Mouse (Mus musculus): ENCODE results near the gene Pde4d.

Gene Pde4d

DNA sequence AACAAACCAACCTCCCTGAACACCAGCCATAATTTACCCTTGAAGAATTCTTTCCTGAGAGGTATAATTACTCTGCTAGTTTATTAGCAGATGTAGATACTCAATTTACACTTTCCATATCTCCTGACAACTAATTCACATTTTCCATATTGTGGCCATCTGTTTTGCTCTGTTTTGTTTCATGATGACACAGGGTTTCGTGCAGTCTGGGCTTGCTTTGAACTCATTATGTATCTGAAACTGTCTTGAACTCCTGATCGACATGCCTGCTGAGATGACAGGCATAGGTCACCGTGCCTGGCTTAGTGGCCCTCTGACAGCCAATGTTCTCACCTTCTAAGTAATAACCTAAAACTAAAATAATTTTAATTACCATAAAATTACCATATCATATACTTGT, 672.1 kb downstream of the Pde4d start:
- in situ Hi-C loops (cut with MboI; ENCODE audit: unreplicated experiment in 2 of 2), result no loop called here

DNA sequence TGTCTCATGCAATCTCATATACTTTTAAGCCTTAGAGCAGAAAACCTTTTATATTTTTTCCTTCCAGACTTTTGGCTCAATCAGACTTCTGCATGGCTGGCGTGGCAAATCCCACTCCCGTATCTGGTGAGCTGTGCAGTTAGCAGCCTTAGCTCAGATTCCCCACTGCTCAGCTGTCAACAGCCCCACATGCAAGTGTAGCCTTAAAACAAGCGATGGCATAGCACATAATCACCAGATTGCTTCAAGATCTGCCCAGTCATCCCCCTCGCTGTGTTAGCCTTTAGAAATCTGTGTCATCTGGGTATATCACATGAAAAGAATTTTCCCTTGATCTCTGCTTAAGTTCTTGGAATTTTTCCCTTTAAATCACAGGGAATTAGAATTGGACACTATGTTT, 686.7 kb downstream of the Pde4d start:
- in situ Hi-C loops (cut with MboI; ENCODE audit: unreplicated experiment in 2 of 2), result no loop called here

DNA sequence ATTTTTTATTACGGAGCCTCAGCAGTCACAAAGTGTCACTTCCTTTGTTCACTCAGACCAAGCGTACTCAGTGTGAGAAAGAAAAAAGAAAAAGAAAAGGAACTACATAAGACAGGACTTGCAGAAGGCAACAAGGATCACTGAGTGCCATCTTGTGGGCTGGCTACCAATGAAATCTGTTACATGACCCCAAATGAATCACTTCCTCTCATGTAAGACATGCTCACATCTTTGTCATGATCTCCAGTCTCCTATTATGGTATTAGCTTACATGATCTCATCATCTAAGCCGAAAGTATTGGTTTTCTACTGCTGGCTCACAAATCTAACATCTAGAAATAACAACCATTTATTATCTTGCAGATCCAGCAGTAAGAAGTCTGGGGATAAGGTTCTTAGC, 709.0 kb downstream of the Pde4d start:
- in situ Hi-C loops (cut with MboI; ENCODE audit: unreplicated experiment in 2 of 2), result no loop called here

DNA sequence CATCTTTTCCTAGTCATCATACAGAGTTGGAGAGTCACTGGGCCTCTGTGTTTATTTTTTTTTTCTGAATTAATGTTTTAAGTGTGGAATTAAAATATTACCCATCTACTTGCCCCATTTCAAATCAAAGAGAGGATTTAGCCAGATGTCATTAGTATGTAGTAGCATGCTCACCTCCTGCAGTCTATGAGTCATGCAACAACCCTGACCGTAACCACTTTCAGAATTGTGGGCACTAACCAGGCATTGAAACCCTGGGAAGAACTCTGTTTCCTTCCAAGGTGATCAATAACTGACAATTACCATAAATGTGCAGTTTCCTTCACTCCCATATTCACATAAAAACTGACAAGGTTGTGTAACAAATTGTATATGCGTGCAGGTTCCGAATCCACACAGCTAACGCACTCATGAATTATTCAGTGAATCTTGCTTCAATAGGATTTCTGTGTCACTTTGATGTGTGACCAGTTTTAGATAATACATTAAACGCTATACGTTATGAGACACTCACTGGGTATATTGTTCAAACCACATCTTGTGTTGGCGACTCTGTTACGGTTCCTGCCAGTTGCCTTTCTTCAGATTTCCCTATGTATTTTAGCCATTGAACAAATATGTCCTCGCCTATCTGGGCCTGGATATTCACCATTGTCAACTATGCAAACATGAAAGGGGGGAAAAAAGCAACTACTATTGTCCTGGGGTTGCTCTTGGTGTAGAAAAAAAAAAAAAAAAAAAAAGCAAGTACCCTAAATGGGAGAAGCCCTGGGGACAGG, 719.0 kb downstream of the Pde4d start:
- in situ Hi-C loops (cut with MboI; ENCODE audit: unreplicated experiment in 2 of 2), result no loop called here

DNA sequence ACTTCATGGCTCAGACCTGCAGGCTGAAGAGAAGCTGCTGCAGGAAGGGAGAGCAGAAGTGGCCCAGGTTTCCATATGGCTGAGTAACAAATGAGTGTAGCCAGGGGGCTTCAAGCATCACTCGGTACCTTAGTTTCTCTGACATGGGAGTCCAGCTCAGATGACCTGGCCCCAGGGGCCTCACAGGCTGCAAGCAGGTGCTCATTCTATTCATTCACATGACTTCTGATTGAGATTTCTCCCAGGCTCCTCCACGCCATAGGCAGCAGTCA, 719.5 kb downstream of the Pde4d start:
- in situ Hi-C loops (cut with MboI; ENCODE audit: unreplicated experiment in 2 of 2), result no loop called here

DNA sequence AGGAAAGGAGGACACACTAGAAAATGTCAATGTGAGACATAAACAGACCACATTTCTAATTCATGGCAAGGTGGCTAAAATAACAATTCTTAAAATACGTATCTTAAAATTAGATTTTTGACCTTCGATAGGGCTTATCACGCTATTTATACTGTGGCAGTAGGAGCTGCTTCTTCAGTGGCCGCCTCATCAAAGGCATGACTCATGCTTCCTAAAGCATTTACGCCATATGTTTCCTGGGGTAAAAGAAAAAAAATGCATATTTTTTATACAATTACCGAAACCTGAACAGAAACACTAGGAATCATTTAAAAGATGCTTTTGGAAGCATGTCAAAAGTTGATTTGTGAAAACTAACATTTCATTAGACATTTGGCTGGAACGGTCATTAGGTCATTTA, 721.9 kb downstream of the Pde4d start:
- in situ Hi-C loops (cut with MboI; ENCODE audit: unreplicated experiment in 2 of 2), result no loop called here

DNA sequence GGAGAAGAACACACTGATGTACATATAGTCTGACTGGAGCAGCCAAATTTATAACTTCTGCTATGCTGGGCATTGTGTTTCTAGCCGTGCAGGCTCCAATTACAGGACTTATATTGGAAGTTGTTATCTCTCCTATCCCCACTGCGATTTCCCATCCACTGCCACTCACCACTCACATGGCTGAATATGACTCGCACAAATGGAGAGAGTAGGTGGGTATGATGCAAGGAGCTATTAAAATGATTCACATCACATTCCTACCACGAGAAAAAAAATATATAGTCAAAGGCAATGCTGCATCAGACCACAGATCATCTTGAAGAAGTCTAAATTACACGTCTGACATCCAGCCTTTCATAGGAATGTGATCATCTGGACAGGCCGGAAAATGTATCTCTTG, 725.5 kb downstream of the Pde4d start:
- in situ Hi-C loops (cut with MboI; ENCODE audit: unreplicated experiment in 2 of 2), result no loop called here

DNA sequence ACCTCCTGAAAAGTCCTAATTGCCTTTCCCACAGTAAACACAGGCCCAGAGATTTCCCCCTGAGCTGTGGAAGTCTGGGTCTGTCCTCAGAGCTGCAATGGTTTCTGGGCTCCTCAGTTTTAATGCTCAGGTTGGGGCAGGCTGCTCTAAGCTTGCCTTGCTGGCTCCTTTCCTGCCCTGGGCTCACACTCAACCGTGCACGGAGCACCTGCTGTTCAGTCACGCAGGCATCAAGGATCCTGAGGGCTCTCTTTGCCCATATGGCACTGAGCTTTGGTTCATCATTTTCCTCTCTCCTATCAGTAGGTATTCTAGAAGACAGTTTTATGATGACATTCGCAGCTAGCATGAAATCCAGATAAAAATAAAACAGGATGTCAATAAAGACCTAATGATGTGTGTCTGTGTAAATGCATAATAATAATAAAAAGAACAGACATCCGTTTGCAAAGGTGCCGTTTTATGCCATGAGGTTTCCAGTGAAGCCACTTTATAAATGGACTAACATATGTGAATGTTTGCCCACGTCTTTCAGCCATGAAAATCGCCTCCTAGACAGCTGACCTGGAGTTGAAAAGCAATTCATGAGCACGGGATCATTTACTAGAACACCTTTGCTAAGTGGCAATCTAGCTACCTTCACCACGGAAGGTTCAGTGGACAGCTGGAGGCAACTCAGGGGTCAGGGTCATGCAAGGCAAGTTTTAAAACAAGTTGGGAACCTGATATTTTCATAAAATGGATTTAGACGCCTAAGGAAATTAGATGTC, 726.3 kb downstream of the Pde4d start:
- in situ Hi-C loops (cut with MboI; ENCODE audit: unreplicated experiment in 2 of 2), result no loop called here

DNA sequence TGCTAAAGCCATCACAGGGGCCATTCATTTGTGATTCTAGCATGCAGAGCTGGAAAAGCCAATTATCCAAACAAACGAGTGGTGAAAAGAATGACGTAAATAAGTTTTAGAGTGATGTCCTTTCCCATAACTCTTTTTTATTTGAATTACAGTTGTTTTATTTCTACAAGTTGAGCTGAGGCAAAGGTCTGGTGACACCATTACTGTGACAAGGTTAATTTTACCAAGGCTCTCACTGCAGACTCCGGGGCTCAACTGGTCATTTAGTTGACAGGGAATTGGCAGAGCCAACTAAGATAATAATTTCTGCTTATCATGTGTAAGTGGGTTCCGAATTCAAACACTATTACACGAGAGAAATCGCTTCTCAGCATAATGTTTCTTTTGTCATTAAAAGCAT, 731.6 kb downstream of the Pde4d start:
- in situ Hi-C loops (cut with MboI; ENCODE audit: unreplicated experiment in 2 of 2), result no loop called here

DNA sequence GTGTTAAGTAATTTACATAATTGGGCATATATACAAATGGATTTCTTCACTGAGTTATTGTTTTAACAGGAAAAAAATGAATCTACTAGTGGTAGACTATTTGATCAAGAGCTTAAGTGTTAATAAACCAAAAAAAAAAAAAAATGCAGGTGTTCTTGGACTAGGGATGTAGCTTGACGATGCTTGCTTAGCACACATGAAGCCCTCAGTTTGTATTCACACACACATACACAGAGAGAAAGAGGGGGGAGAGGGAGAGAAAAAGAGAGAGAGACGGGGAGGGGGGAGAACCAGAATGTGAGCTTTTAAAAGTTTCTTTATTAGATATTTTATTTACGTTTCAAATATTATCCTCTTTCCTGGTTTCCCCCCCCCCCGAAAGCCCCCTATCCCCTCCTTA, 740.9 kb downstream of the Pde4d start:
- in situ Hi-C loops (cut with MboI; ENCODE audit: unreplicated experiment in 2 of 2), result no loop called here

DNA sequence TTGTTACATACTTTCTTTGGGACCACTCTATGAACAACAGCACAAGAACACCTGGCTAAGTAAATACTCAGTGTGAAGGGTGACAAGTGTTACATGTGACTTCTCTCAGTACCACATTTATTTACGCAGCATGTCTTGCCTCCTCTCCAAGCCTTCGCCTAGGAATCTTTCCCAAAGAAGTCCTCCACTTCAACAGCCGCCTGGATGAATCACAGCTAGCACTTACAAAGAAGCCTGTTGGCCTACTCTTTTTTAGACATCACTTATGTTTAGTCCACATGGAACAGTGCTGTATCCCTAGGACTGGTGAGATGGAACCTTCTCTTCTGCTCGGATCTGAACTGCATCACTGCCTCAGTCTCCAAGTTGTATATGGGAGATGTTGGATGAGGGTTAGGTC, 741.4 kb downstream of the Pde4d start:
- in situ Hi-C loops (cut with MboI; ENCODE audit: unreplicated experiment in 2 of 2), result no loop called here

DNA sequence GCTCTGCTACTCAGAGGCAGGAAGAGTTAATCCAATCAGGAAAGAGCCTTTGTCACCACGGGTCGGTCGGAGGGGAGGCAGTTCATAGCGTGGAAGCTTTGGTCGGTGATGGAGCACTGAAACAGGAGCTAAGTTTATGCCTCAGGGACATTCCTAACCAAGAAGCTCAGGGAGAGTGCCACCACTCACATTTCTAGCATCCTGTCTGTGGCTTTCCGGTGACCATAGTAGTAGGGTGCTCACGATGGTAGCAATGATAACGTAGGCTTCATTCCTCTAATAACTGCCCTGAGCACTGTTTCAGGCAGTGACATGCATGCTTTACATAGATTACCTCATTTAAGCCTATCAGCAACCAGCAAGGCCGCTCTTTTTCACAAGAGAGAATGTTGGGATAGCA, 755.8 kb downstream of the Pde4d start:
- in situ Hi-C loops (cut with MboI; ENCODE audit: unreplicated experiment in 2 of 2), result loop anchor here (5.0 to 25.0 kb wide), 5 partner anchors 818 to 1868 kb away; partner anchors contain the start of genes Ercc8 (in 1 of the 2) and Ndufaf2 (in 1 of the 2)

DNA sequence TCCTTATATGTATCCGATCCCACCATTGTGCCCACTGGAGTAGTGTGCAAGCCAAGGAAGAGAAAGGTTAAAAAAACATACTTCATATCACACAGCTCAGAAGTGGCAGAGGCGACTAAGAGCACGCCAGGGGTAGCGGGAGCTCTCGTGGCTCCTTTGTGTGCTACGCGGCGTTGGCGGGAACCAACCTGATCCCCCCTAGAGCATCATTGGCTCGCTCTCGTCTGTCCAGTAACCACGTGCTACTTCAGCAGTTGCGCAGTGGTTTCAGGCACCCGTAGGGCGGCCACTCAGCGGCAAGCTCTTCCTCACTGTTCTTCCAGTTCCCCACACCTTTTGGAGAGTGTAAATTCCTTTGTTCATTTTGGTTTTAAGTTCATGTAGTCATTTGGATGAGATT, 758.9 kb downstream of the Pde4d start:
- in situ Hi-C loops (cut with MboI; ENCODE audit: unreplicated experiment in 2 of 2), result loop anchor here (5.0 to 25.0 kb wide), 5 partner anchors 821 to 1871 kb away; partner anchors contain the start of genes Ercc8 (in 1 of the 2) and Ndufaf2 (in 1 of the 2)

DNA sequence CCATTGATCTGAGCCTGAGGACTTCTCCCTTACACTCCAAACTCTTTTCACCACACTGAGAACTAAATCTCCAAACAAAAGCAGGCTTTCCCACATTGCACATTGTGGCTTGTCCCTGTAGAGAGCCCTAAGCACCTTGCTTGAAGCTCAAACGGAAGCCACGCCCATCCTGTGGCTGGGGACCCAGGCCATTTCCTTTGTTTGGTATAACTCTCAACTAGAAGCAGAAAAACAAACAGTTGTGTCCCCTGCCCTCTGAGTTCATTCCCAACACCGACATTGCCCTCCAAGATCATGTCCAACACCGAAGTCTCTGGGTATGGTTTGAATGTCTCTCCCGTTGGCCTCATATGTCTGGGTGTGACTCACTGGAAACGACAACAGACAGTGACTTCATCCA, 759.7 kb downstream of the Pde4d start:
- in situ Hi-C loops (cut with MboI; ENCODE audit: unreplicated experiment in 2 of 2), result loop anchor here (5.0 to 25.0 kb wide), 5 partner anchors 822 to 1872 kb away; partner anchors contain the start of genes Ercc8 (in 1 of the 2) and Ndufaf2 (in 1 of the 2)

DNA sequence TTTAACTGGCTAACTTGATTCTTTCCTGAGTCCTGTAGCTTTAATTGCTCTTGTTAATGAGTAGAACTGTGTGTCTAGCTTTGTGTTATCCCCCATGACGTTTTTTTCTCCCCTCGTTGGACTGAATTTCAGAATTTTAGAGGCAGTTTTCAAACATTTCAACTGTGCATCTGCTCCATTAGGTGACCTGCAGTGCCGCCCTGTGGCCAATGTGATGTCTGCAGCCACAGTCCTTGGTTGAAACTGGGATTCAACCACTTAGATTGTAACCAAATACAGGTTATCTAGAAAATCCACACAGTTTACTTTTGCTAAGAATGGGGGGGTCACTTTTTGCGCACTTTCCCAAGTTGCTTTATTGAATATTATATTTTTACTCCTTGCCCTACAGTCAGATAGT, 760.7 kb downstream of the Pde4d start:
- in situ Hi-C loops (cut with MboI; ENCODE audit: unreplicated experiment in 2 of 2), result loop anchor here (10.0 to 25.0 kb wide), 4 partner anchors 1016 to 1886 kb away; partner anchors contain the start of genes Ercc8 (in 1 of the 2) and Ndufaf2 (in 1 of the 2)

DNA sequence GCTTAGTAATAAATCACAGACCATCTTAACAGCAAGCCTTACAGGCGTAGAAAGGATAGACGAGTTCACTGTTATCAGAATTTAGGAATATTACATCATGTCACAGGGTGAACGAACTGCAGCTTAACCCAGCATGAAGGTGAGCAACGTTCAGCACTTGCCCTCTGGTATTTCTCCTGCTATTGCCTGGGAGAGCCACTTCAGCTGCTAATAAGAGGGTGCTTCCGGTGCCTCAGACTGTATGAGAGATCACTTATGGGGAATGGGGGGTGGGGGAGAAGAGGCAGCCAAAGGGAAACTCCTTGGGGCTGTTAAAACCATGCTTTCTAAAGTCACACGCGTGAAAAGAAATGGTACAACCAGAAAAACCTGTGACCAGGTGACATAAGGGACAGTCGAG, 761.7 kb downstream of the Pde4d start:
- in situ Hi-C loops (cut with MboI; ENCODE audit: unreplicated experiment in 2 of 2), result loop anchor here (10.0 to 25.0 kb wide), 4 partner anchors 1017 to 1887 kb away; partner anchors contain the start of genes Ercc8 (in 1 of the 2) and Ndufaf2 (in 1 of the 2)

DNA sequence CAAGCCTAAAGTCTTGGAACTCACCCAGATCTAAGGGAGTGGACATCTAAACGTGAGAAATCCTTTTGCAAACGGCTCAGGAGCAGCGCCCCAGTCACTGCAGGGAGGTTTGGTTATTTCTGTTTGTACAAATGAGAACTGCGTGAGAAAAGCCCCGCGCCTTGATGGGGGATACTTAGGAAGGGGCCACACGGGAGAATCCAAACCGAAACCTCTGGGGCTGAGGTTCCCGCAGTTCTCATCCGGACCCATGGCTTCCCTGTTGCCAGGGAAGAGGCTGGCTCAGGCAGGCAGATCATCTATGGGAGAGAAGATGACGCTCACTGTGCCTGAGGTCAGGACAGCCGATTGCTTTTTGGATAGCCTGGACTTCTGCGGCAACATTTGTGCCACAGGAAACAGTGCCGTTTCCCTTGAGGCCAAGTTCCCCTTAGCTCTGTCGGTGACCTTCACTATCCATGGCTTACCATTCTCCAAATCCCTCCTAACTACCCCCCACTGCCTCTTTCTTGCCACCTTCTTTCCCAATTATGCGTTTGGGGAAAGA, 762.3 kb downstream of the Pde4d start:
- in situ Hi-C loops (cut with MboI; ENCODE audit: unreplicated experiment in 2 of 2), result loop anchor here (10.0 to 25.0 kb wide), 4 partner anchors 1017 to 1887 kb away; partner anchors contain the start of genes Ercc8 (in 1 of the 2) and Ndufaf2 (in 1 of the 2)

DNA sequence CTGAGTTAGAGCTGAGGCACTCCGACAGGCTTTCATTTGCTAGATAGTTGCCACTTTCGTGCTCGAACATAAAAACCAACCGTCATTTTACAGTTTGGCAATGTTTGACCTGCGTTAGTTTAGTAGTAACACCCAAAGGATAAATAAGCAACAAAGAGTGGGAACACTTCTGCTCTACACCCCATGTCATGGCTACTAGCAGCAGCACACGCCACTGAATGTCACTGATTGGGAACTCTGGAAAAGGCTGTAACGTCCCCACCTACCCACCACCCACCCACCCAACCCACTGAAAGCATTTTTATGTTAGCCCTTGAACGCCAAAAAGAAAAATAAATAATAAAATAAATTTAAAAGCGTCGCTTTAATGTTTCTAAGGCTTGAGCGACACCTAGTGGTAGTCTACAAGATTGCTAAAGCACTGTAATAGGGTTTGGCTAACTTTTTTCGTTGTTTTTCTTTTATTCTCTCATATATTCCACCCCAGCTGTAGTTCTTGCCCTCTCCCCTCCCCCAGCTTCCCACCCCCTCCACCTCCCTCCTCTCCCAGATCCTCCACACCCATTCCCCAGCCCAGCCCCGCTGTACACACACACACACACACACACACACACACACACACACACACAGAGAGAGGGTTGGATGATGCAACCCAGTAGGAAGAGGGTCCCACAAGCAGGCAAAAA, 763.2 kb downstream of the Pde4d start:
- in situ Hi-C loops (cut with MboI; ENCODE audit: unreplicated experiment in 2 of 2), result loop anchor here (10.0 to 25.0 kb wide), 4 partner anchors 1018 to 1888 kb away; partner anchors contain the start of genes Ercc8 (in 1 of the 2) and Ndufaf2 (in 1 of the 2)

DNA sequence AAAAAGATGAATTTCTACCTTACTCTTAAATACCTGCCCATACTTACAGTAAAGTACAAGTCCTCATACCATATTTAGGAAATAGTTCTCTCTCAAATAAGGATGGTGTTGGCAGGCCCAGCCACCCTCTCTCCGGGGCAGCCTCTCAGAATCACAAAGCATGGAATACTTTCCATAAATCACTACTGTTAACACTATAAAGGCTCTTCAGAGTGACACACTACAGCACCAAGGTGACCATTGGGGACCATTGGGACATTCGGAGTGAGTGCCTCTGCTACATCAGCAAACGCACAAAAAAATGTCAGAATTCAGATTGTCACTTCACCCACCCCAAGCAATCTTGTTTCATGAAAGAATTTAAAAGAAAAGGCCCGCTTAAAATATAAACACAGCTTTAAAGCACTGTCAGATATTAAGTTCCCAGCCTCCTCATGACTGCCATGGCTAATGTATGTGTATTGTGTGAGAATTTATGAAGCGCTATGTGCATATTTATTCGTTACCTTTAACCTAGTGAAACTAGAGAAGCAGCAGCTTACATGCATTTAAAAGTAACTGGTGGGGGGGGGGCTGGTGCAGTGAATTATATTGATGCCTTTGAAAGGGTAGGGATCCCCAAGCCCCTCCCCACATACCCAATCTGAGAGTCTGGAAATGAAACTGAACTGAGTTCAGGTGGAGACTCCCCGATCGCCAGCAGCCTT, 769.4 kb downstream of the Pde4d start:
- in situ Hi-C loops (cut with MboI; ENCODE audit: unreplicated experiment in 2 of 2), result loop anchor here (10.0 to 25.0 kb wide), 4 partner anchors 1024 to 1894 kb away; partner anchors contain the start of genes Ercc8 (in 1 of the 2) and Ndufaf2 (in 1 of the 2)

All from v-Abl transformed pro-B cells (cell line).